Mouse (Mus musculus): ENCODE measurements at regions not wholly inside any gene's neighbourhood (a gene's known extent, or its start where the extent isn't known, plus 50 kb on each side); places are given as distances from the start of the nearest gene placed in this dataset.
A peak's percentile ranks its signal among the peaks of the same experiment; 100 is the strongest.

- DNase-seq (ENCODE audit: low read depth, low spot score) = no peak
Measured at GRCm38 (mm10) chr19:60684417-60684816, 71.4 kb upstream of the Nanos1 start.

- peak; percentile 80 for DNase-seq (ENCODE audit: low read depth, low spot score)
Measured at GRCm38 (mm10) chr19:60682283-60682682, 73.5 kb upstream of the Nanos1 start.

GRCm38 (mm10) chr19:60681481-60681880 is 74.3 kb upstream of the Nanos1 start:
- DNase-seq (ENCODE audit: low read depth, low spot score) = peak; percentile 10

GRCm38 (mm10) chr19:60678236-60678635 is 77.6 kb upstream of the Nanos1 start:
- DNase-seq (ENCODE audit: low read depth, low spot score) = peak; percentile 58

DNA sequence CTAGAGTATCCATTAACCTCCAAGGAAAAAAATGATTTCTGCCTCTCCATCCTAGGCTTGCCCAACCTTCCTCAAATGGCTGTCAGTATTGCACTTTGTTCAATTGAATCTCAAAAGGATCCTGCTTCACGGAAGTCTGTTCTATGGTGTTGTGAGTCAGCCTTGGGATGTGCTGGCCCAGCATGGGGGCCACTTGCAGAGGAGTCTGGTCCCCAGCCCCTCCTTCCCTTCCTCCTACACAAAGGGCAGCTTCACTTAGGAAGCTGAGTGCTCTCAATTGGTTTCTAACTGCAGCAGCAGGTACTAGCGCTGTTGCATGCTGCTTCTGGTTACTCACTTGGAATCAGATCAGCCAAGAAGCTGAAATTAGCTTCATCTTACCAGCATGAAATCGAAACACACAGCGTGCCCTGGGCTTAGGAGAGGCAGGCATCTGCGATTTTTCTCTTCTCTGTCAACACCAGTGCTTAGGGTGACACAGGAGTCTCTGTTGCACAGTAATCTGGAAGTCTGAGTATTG is 80.8 kb upstream of the Nanos1 start:
- DNase-seq (ENCODE audit: low read depth, low spot score) = peak; percentile 68

DNA sequence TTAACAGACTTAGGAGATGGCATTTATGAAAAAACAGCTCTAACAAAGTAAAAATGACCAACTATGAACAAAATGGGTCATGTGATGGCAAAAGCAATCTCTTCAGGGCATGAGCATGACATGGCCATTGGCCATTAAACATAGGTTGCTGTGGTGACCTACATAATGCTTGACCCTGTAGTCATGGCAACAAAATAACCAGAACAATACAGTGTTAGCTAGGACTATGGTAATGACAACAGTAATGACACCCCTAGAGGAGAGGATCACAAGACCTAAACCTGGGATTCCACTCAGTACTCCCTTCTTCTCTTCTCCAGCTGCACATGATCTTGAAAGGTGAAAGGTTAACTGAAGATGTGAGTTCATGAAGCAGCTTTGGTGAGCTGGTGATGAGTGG is 85.0 kb upstream of the Nanos1 start:
- no peak for DNase-seq (ENCODE audit: low read depth, low spot score)

DNA sequence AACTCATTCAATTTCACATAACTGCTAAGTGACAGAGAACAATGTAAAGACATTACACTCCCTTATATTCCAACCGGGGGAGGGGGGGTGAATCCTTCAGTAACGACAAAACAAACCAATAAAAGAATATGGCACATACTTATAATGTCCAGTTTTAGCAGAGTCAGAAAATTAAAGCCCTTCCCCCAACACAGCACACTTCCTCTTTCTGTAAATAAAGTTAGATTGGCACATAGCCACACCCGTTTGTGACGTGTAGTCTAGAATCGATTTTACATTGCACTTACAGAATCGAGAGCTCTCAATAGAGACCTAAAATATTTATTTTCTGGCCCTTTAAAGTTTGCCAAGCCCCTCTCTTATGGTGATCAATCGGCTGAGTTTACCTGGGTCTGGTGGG is 85.0 kb upstream of the Cacul1 start:
- no peak for DNase-seq (ENCODE audit: low read depth, low spot score)

- DNase-seq (ENCODE audit: low read depth, low spot score) = no peak
Measured at GRCm38 (mm10) chr19:60651102-60651695, 70.4 kb upstream of the Cacul1 start.

DNA sequence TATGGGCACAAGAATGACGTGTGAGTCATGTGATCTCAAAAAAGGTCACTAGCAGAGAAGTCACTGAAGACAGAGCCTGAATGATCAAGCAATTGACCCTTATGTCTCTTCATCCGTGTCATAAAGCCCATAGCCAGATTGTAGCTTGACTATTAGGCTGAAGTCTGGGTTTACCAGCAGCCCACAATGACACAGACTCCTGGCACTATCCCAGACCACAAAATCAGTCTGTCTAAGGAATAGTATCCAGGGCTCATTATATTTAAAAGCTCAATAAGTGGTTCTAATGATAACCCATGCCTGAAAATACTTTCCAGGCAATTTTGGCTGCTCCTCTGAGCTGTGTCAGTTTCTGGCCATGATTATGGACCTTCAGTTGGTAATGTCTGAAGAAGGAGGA is 59.2 kb upstream of the Cacul1 start:
- no peak for DNase-seq (ENCODE audit: low read depth, low spot score)

Measured in brain, adult 2 months (tissue).